Mouse (Mus musculus) bone marrow macrophage, adult 2 months (primary cell): ENCODE results near the gene Lyrm2.

Experiments
- CTCF ChIP-seq: IDR thresholded peaks from 2 replicates; pipeline ENCODE4 v1.5.1; 2012; ENCODE audit warnings: low read depth, mild to moderate bottlenecking, low read length, moderate library complexity
- POLR2A ChIP-seq: IDR thresholded peaks from 2 replicates; pipeline ENCODE4 v1.6.1; 2012; ENCODE audit warnings: mild to moderate bottlenecking, low read depth, low read length, borderline replicate concordance

DNA sequence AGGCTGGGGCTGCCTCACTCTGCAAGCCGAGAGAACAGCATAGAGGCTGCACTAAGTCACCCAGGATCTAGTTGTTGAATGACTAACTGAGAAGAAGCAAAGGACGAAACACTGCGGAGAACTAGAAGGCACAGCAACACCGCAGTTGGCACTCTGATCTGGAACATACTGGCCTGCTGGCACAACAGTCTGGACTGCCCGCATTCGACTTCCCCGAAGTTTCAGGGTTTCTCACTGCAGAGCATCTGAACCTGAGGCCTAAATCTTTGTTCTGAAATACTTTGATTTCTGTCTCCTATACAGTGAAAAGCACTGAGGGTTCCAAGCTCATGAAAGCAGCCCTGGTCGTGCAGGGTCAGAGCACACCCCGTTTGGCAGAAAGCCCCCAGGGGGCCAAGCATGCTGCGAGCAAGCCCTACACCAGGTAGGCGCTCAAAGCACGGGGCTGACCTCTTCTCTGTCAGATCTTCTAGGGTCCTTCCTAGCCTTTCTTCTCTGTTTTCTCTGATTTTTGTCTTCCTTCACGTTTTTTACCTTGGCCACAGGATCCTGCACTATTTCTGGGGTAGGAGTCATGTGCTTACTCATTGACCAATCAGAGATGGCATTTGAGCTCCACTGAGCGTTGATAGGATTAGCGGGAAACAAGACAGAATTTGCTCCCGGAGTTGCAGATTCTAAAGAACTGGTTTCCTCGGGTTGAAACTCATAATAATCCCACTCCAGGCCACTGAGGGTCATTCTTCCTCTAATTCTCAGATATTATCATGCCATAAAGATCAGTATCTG lies 33.6 kb downstream of the Lyrm2 start:
- no peak for TF ChIP-seq POLR2A
- no peak for TF ChIP-seq CTCF
